Comparison of ENCODE assay signal across 8 mouse cellular contexts in the genomic region with DNA sequence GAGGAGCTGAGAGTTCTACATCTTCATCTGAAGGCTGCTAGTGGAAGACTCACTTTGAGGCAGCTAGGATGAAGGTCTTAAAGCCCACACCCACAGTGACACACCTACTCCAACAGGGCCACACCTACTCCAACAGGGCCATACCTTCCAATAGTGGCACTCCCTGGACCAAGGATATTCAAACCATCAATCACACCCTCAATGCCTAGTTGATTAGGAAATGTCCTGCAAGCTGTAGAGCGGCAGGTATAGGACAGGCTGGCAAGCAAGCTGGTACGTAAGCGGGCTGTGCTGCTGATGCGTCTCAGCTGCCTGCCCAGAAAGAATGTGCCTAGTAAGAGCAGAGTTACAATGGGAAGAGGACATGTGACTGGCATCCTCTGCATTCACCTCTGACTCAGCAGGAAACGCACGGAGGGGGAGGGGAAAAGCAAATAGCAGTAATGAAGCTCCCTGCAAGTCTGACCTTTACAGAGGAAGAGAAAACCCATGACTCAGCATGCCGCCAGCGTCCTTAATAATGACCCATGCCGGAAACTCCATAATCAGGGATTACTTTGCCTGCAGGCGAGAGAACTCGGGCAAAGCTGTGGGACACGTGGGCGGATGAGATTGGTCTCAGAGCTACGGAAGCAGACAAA. TPM values are rescaled to one million over a fixed set of nuclear protein-coding genes. Genes with fewer than 3 reads are reported as not detected.
A peak's percentile ranks its signal among the peaks of the same experiment; 100 is the strongest.
DNase-seq lines count a peak whose midpoint lies in the region; ATAC-seq and TF ChIP-seq lines count a peak whose summit lies in the region.

A gene (minus strand): TSS at position 51 of the 641 bp plus-strand sequence.

- no peak for ATAC-seq in heart, embryonic 13.5 days (ENCODE audit: extremely low read depth, insufficient number of reproducible peaks, low FRiP score, low TSS enrichment)
- ATAC-seq in kidney, embryonic 16.5 days (ENCODE audit: low FRiP score, low TSS enrichment): peak; percentile 77
- peak; percentile 54; the same call in 1 of the 2 replicates for ATAC-seq in lung, embryonic 14.5 days (ENCODE audit: insufficient read depth)

- peaks cover 40% of the 10 kb centered on the region for H3K27me3 ChIP-seq in heart, embryonic 13.5 days (replicated peaks)
- H3K27me3 ChIP-seq in kidney, embryonic 16.5 days (ENCODE audit: insufficient read depth, low read length): peaks cover 8% of the 10 kb centered on the region; the same call in 1 of the 2 replicates
- H3K27me3 ChIP-seq in lung, embryonic 14.5 days (ENCODE audit: insufficient read depth, low read length): no peaks in the 10 kb centered on the region; the same call in 1 of the 2 replicates

- H3K4me2 ChIP-seq in heart, embryonic 13.5 days: peak within 1 kb of the TSS; percentile 33
- H3K4me2 ChIP-seq in kidney, embryonic 16.5 days (replicated peaks; ENCODE audit: low read depth, low read length): peak within 1 kb of the TSS; percentile 16; the same call in 1 of the 2 replicates
- H3K4me2 ChIP-seq in lung, embryonic 14.5 days: 0 out of 2 replicates have a peak within 1 kb of the TSS, but pooled peaks have one; percentile 29

- H3K36me3 ChIP-seq in heart, embryonic 13.5 days: no peaks in the 10 kb centered on the region
- H3K36me3 ChIP-seq in kidney, embryonic 16.5 days (ENCODE audit: insufficient read depth, low read length): no peaks in the 10 kb centered on the region
- H3K36me3 ChIP-seq in lung, embryonic 14.5 days (ENCODE audit: insufficient read depth): no peaks in the 10 kb centered on the region

- no peak for TF ChIP-seq CTCF in cortical plate, adult 2 months (IDR thresholded peaks at IDR 0.05; ENCODE audit: extremely low read depth, insufficient read depth, low read length)
- TF ChIP-seq CTCF in lung, embryonic 14.5 days (IDR thresholded peaks at IDR 0.05; ENCODE audit: low read depth): no peak

- TF ChIP-seq POLR2A in cortical plate, adult 2 months (IDR thresholded peaks at IDR 0.05; ENCODE audit: extremely low read depth, insufficient read depth, low read length): no peak

- H3K27ac ChIP-seq in cortical plate, adult 2 months (ENCODE audit: insufficient read depth, low read length): no peak within 1 kb of the TSS
- H3K27ac ChIP-seq in heart, embryonic 13.5 days (replicated peaks): peak within 1 kb of the TSS; percentile 65
- H3K27ac ChIP-seq in kidney, embryonic 16.5 days (ENCODE audit: low read length): no peak within 1 kb of the TSS
- no peak within 1 kb of the TSS for H3K27ac ChIP-seq in lung, embryonic 14.5 days (ENCODE audit: low read depth)

- H3K9ac ChIP-seq in heart, embryonic 13.5 days: no peak within 1 kb of the TSS
- H3K9ac ChIP-seq in kidney, embryonic 16.5 days (replicated peaks; ENCODE audit: low read length): no peak within 1 kb of the TSS
- no peak within 1 kb of the TSS for H3K9ac ChIP-seq in lung, embryonic 14.5 days

- no peaks in the 10 kb centered on the region for H3K9me3 ChIP-seq in heart, embryonic 13.5 days
- H3K9me3 ChIP-seq in kidney, embryonic 16.5 days (ENCODE audit: low read length): no peaks in the 10 kb centered on the region
- H3K9me3 ChIP-seq in lung, embryonic 14.5 days (ENCODE audit: low read depth, low read length): no peaks in the 10 kb centered on the region

- 17% methylated on average over 14 of the region's 14 CpGs for whole genome bisulfite sequencing in heart, embryonic 13.5 days
- 14% methylated on average over 14 of the region's 14 CpGs for WGBS in kidney, embryonic 16.5 days
- 14% methylated on average over 14 of the region's 14 CpGs for WGBS in lung, embryonic 14.5 days

- peak in 1 of 2 experiments; percentile 46 for DNase-seq in frontal cortex, adult 2 months (ENCODE audit: extremely low spot score in 1 of 2, low spot score in 1 of 2)
- DNase-seq in frontal cortex, postnatal 25 days (ENCODE audit: low spot score in 2 of 2): no peak
- peak; percentile 68 for DNase-seq in lung, embryonic 14.5 days
- DNase-seq in retina, postnatal 7 days (ENCODE audit: low read depth, low spot score): peak; percentile 66
- DNase-seq in thymus, postnatal 25 days: no peak

- no peak within 1 kb of the TSS for H3K4me3 ChIP-seq in cortical plate, adult 2 months (ENCODE audit: insufficient read depth, low read length)
- no peak within 1 kb of the TSS for H3K4me3 ChIP-seq in heart, embryonic 13.5 days
- H3K4me3 ChIP-seq in kidney, embryonic 16.5 days (ENCODE audit: low read length): no peak within 1 kb of the TSS
- H3K4me3 ChIP-seq in lung, embryonic 14.5 days (ENCODE audit: low read depth, low read length): no peak within 1 kb of the TSS

- peaks cover 2% of the 10 kb centered on the region; the same call in 1 of the 2 replicates for H3K4me1 ChIP-seq in cortical plate, adult 2 months (ENCODE audit: control insufficient read depth, insufficient read depth, low read length)
- peaks cover 27% of the 10 kb centered on the region for H3K4me1 ChIP-seq in heart, embryonic 13.5 days
- peaks cover 9% of the 10 kb centered on the region; the same call in 1 of the 2 replicates for H3K4me1 ChIP-seq in kidney, embryonic 16.5 days (ENCODE audit: insufficient read depth, low read length)
- no peaks in the 10 kb centered on the region for H3K4me1 ChIP-seq in lung, embryonic 14.5 days (ENCODE audit: insufficient read depth)

RNA-seq across cellular contexts. Expression of the gene that starts here (rescaled TPM):
- 116 and 119 TPM in 2 replicates for polyA plus RNA-seq in frontal cortex, adult 2 months (2012; rRNA removed)
- polyA plus RNA-seq in cortical plate, adult 2 months (2012; rRNA removed): 140 and 145 TPM in 2 replicates
- 0.62 and 0.70 TPM in 2 replicates for polyA plus RNA-seq in heart, embryonic 13.5 days (2015; fragmentation: Nextera tagmentation; extraction: Ambion mirVana)
- 0.67 and 0.91 TPM in 2 replicates for polyA plus RNA-seq in kidney, embryonic 16.5 days (2015; fragmentation: Nextera tagmentation; extraction: Ambion mirVana)
- 0.12 and 0.32 TPM in 2 replicates for polyA plus RNA-seq in lung, embryonic 14.5 days (2014; fragmentation: Nextera tagmentation; extraction: Ambion mirVana)

Comparison
In these comparisons a context has a peak if more than half of its experiments do, and no peak if none do; other contexts are left out.
1. RNA of the gene that starts here (polyA plus RNA-seq): 140 to 145 TPM in cortical plate, adult 2 months and 116 to 119 TPM in frontal cortex, adult 2 months; 0.62 to 0.70 TPM in heart, embryonic 13.5 days, 0.67 to 0.91 TPM in kidney, embryonic 16.5 days and 0.12 to 0.32 TPM in lung, embryonic 14.5 days; every median in the first group is over 10 times any median in the second.
2. Peak in ATAC-seq and H3K4me2 ChIP-seq in kidney, embryonic 16.5 days; RNA of the gene not detected or under 1 TPM.
3. Peak in DNase-seq, ATAC-seq and H3K4me2 ChIP-seq in lung, embryonic 14.5 days; RNA of the gene not detected or under 1 TPM.
4. Peak in every context shown above with its lines, with median percentiles within 50 percentile points of each other: H3K4me2 ChIP-seq.